Mouse (Mus musculus) mouse embryonic stem cell (cell line): ENCODE results near the gene Eef2k.

Experiments
- in situ Hi-C, 2 experiments: fragments of 300-500 bp; cut with MboI; formaldehyde crosslinking; loops; 1 replicate in 1 of 2; 3 replicates in 1 of 2; pipeline ENCODE4 v1.14.3; 2019 to 2020; ENCODE audit warnings: low sequenced_read_pairs in 2 of 2, low pct_unique_long_range_greater_than_20kb in 1 of 2, mixed read lengths in 1 of 2; ENCODE audit not compliant: unreplicated experiment in 1 of 2

Eef2k gene

GRCm38 (mm10) chr7:120842345-120843036 lies at the start of gene Eef2k:
TSS of gene Eef2k (plus strand) at chr7:120842831.
- in situ Hi-C loops = loop anchor here in 1 of 2 experiments (5.0 to 25.0 kb wide), 2 partner anchors 60 to 270 kb away; no protein-coding TSS in a partner anchor

DNA sequence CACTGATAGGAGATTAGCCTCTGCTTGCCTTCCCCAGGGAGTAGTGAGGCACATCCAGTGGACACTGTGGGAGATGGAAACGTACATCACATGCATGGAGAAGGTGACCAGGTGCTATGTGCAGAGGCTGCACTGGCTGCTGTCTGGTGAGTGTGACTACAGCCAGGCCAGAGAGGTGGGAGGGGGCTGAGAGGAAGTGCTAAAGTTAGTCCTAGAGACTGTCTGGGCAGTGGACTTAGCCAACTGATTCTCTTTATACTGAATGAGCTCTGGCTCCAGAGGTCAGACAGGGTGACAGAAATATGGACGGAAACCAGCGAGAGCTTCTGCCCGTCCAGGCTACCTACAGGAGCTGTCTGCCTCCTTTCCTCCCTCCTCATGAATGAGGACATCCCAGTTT lies 47.1 kb upstream of the Eef2k start:
- in situ Hi-C loops = no loop called here

- in situ Hi-C loops = no loop called here
Measured at GRCm38 (mm10) chr7:120796369-120796768, 46.3 kb upstream of the Eef2k start.

DNA sequence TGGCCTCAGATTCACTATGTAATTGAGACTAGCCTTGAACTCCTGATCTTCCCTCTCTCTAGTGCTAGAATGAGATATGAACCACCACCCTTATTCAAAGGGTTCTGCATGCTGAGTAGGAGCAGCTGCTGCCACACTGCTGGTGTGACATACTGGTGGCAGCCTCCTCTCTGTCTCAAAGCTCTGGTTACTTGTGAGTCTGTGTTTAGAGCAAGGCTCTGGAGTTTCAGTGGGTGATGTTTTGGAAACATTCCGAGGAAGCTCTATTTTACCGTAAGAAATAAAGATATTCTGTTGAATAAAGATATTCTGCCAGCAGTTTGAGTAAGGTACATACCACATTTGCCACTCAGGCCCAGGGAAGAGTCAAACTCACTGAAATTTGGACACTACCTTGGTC lies 39.4 kb upstream of the Eef2k start:
- in situ Hi-C loops = no loop called here

GRCm38 (mm10) chr7:120809705-120810104 lies 32.9 kb upstream of the Eef2k start:
- in situ Hi-C loops = no loop called here

DNA sequence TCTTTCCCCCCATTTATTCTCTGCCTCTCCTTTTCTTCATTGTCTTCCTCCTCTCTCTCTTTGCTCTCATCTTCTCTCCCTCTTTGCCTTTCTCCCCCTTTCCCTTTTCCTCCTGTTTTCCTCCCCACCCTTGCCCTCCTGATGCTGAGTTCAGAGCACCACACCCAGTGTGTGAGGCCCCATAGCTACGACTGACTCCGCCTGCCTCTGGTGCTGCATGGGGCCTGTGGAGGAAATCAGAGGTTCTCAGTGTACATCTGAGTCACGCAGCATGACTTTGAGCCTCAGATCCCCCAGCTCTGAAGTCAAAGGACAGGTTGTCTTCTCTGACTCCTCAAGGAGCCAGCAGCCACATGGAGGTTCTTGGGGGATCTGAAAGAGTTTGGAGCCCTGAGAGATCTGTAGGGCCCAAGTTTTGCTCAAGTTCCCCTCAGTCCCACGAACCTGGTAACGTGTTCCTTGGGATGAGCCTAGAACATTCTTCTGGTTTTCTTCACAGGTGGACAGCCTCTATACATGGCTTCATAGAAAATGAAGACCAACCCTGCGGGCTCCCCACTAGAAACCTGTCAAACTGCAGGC lies 30.7 kb upstream of the Eef2k start, which contains the start of gene Gm5737:
Gene Gm5737 (plus strand): TSS at position 532 of the 582 bp plus-strand sequence.
- in situ Hi-C loops = no loop called here

- in situ Hi-C loops = no loop called here
Measured at GRCm38 (mm10) chr7:120817552-120817951, 25.1 kb upstream of the Eef2k start.

DNA sequence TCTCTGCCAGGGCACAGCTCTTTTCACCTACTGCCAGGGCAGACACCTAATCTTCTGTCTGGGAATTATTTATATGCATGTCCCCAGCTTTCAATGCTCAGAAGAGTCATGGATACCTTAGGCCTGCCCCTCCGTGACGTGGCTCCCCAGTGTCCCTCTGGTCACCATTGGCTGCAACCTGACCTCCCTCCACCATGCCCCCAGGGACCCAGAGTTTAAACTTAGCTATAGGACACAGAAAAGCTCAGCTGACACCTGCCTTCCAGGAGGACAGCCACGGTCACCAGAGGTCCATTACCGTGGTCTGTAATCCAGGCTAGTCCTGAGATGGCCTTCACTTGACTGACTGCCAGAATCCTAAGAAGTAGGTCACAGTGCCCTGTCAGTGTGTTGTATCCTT lies 23.2 kb upstream of the Eef2k start:
- in situ Hi-C loops = no loop called here

DNA sequence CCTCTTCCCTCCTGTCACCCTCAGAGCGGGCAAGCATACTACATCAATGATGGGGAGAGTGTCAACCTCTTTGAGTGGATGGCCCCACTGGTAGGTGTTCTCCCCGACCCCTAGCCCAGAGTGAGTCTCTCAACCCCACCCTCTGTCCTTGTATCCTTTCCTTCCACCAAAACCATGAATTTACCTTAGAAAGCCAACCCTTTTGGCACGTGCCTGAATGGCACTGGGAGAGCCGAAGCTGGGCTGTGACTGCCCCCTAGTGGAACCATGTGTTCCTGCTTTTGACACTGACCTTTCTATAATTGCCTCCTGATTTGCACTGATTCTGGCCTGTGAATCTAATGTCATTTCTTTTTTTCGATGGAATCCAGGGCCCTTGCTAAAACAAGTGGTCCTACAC lies 19.4 kb upstream of the Eef2k start:
- in situ Hi-C loops = loop anchor here (5.0 kb wide), 1 partner anchor 151 kb away; the partner anchor contains the start of gene Pdzd9 (in 2 of the 2)

DNA sequence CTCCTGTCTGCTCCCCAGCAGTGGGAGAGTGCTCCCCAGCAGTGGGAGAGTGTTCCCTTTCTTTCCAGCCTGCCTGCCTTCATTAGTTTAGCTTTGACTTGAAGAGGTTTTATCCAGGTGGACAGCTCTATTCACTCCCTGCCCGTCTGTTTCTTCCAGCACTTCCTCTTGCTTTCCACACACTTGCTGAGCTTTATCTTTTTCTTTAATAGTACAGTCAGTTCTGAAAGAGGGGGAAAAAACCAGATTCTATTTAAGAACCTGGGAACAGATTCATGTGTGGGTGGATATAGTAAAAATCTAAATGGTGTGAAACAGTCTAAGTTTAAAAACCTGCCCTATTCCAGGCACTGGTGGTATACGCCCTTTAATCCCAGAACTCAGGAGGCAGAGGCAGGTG lies 17.5 kb upstream of the Eef2k start:
- in situ Hi-C loops = loop anchor here in 1 of 2 experiments (25.0 kb wide), 1 partner anchor 287 kb away; no protein-coding TSS in a partner anchor

GRCm38 (mm10) chr7:120826408-120826807 lies 16.2 kb upstream of the Eef2k start:
- in situ Hi-C loops = loop anchor here in 1 of 2 experiments (25.0 kb wide), 1 partner anchor 286 kb away; no protein-coding TSS in a partner anchor

DNA sequence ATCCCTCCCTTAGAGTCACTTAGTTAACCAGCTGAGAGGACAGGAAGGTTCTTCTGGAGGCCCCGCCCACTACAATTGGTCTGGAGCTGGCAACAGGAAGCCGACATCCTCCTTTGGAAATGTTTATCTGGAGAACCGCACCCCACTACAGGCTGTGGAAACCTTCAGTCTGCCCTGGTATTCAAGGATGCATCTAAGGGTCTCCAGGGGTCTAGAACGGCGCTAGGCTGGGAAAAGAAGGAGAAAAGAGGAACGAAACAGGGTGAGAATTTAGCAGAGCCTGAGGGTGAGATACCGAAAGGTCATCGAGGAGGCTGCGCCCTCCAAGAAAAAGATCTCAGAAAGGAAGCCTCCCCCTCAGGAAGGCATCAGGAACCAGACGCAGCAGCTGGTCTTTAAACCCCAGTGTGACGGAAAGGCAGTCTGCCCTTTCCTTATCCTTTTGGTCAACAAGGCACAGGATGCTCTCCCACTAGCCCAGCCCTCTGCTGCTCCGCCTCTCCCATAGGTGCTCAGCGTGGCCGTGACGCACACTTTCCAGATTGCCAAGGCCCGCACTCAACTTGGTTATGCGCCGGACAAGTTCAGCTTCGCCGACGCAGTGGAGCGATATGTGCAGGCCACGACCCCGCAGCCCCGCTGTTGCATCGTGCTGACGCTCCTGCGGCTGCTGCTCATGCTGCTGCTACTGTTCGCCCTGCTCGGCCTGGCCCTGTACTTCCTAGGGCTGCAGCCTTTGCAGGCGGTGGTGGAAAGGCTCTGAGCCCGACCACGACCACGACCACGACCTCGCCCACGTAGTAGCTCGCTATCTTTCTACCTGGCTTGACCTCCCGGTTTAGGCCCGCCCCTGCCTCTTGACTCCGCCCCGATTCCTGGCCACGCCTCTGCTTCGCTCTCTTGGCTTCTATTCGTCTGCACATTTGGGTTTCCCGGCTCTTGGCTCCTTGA lies 11.9 kb upstream of the Eef2k start:
- in situ Hi-C loops = loop anchor here in 1 of 2 experiments (25.0 kb wide), 1 partner anchor 282 kb away; no protein-coding TSS in a partner anchor

- in situ Hi-C loops = loop anchor here in 1 of 2 experiments (25.0 kb wide), 1 partner anchor 278 kb away; no protein-coding TSS in a partner anchor
Measured at GRCm38 (mm10) chr7:120834426-120834825, 8.2 kb upstream of the Eef2k start.

DNA sequence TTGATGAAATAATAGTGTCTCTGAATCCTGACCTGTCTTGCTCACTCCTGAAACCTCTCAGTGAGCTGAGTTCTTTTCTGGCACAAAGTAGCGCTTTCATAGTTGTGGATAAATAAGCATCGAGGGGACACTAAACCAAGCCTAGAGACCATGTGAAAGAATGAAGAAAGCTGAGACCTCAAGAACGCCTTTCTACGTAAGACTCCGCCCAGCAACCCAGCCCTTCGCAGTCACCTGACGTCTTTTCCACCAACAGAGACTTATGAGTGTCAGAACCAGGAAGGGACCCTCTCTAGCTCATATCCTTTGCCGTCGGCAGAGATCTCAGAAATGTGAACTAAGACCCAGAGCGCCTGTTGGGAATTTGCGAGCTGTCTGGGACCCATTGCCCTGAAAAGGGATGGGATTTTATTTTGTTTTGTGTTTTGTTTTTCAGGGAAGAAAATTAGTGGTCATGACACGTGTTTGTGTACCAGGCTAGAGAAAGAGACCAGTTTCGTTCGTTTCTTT lies 7.7 kb upstream of the Eef2k start:
- in situ Hi-C loops = loop anchor here (5.0 to 25.0 kb wide), 2 partner anchors 77 to 277 kb away; no protein-coding TSS in a partner anchor

DNA sequence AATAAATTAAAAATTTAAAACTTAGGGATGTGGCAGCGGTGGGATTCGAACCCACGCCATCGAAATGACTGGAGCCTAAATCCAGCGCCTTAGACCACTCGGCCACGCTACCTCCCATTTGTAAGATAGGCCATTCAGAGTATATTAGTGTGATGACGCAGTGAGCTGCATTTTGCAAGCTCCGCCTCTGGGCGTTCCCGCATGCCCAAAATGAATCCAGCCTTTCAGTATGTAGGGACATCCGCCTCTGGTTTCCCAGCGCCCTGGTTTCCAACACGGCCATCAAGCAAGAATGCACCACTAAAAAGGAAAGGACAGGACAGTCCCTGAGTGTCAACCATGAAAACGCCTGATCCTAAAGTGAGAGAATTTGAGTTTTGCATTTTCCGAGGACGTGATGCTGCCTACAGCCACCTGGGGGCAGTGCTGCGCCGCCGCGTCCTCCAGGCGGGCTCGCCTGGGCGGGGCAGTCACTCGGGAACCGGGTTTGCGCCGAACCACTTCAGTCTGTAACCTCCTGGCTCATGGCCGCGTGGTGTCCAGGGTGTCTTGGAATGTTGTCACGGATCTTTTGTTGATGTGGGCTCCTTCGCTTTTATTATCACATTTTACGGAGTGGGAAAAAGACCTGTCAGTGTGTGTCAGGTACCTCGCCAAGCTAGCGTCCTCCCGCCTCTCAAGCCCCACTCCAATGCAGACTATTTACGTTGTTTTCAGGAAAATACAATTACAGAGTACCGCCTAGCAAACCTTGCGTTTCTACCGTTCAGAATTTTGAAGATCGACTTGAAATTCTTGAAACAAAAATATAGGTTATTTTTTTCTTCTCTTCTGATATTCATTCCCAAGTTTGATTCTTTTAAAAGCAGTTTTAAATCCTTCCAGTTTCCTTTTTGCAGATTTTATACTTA lies 6.9 kb upstream of the Eef2k start:
- in situ Hi-C loops = loop anchor here (5.0 to 25.0 kb wide), 2 partner anchors 77 to 277 kb away; no protein-coding TSS in a partner anchor

- in situ Hi-C loops = loop anchor here (5.0 to 25.0 kb wide), 2 partner anchors 76 to 276 kb away; no protein-coding TSS in a partner anchor
Measured at GRCm38 (mm10) chr7:120836361-120836760, 6.3 kb upstream of the Eef2k start.

GRCm38 (mm10) chr7:120838436-120839160 lies 4.0 kb upstream of the Eef2k start:
- in situ Hi-C loops = loop anchor here (5.0 to 25.0 kb wide), 2 partner anchors 74 to 274 kb away; no protein-coding TSS in a partner anchor
